22 mouse cellular contexts compared by ENCODE assay signal in genomic region chr3:60411746-60412145, GRCm38 (mm10).
DNase-seq lines count a peak whose midpoint lies in the region; ATAC-seq lines count a peak whose summit lies in the region.
"Had no signal": no experiment of that assay in that cellular context is flagged by ENCODE, and none has a peak within 500 bp of the region (broad histone marks: within the 10 kb centered on the region; RNA-seq: fewer than 3 reads in every experiment).

No protein-coding gene starts in this region.

- peak; percentile 61 for DNase-seq in lung, postnatal 36 days
- DNase-seq in lung, postnatal 4 days, result no peak
- DNase-seq in fat pad, adult 2 months (ENCODE audit: extremely low read depth, low read depth, low spot score), result peak; percentile 65
- no peak for DNase-seq in cerebellum, adult 9-10 months
- no peak for DNase-seq in kidney, adult 18-20 months
- DNase-seq: adrenal gland, adult 8-10 months; adrenal gland, postnatal 25 days; cerebellum, adult 11 months; cerebellum, postnatal 10 days; cerebellum, postnatal 36 days; embryo, embryonic 11 days; gastrocnemius, postnatal 10 days; gastrocnemius, postnatal 36 days; heart, adult 18-20 months; heart, postnatal 14 days; heart, postnatal 4 days had no signal

- ATAC-seq in megakaryocyte, adult 5-6 weeks (ENCODE audit: poor library complexity, severe bottlenecking), result peak; percentile 39
- ATAC-seq: activated CD4-positive, CD25-positive, alpha-beta regulatory T cell, adult 4 months; forebrain, embryonic 13.5 days; forebrain, embryonic 16.5 days; hindbrain, postnatal 0 days; inflammation-experienced regulatory T-cells, adult 6 months had no signal

Comparison
In these comparisons a context has a peak if more than half of its experiments do, and no peak if none do; other contexts are left out.
1. DNase-seq: peak in lung, postnatal 36 days (single experiment) and fat pad, adult 2 months (single experiment); none in lung, postnatal 4 days (0 of 2), cerebellum, adult 9-10 months (single experiment) and kidney, adult 18-20 months (single experiment).